Mouse (Mus musculus): ENCODE data around the gene Rbpjl.

DNA sequence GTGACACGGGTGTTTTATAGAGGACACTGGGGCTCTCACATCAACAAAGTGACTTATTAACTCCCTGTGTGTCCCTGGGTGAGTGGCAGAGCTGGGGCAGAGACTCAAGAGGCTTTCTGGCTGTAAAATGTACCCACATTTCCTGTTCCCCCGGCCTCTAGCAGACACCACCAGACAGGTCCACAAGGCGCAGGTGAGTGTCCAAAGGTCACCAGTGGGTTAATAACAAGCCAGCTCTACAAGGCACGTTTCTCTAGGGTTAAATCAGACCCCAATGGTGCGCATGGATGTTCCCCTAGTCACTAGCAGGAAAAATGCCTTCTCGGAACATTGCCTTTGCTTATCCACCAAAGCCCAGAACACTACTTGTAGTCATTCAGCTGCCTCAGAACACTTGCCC is 34.8 kb downstream of the Rbpjl start:
- TF ChIP-seq CTCF (IDR thresholded peaks at IDR 0.05; ENCODE audit: low read depth) = no peak
- TF ChIP-seq EP300 (optimal IDR thresholded peaks at IDR 0.05) = no peak

Data from stomach, postnatal 0 days (tissue).